Mouse (Mus musculus): ENCODE results near the gene Olfr1410. TPM values are rescaled to one million over a fixed set of nuclear protein-coding genes. Genes with fewer than 3 reads are reported as not detected.

The Olfr1410 gene
- total and polyA plus RNA-seq, 2 experiments from 2014 or later = not detected

- Histone ChIP-seq H3K9me3 (ENCODE audit: low read length) (no peaks in the 10 kb centered on the region), H3K4me1 (ENCODE audit: insufficient read depth, low read length) (no peaks in the 10 kb centered on the region), H3K27ac (ENCODE audit: low read depth, low read length) (no peak overlapping the region), H3K9ac (replicated peaks; ENCODE audit: low read length, poor library complexity, severe bottlenecking) (no peak overlapping the region), H3K27me3 (ENCODE audit: insufficient read depth, low read length) (no peaks in the 10 kb centered on the region), H3K4me2 (ENCODE audit: low read depth, low read length, poor library complexity, severe bottlenecking) (no peak overlapping the region), H3K4me3 (ENCODE audit: low read depth, low read length) (no peak overlapping the region), H3K36me3 (ENCODE audit: insufficient read depth, low read length) (no peaks in the 10 kb centered on the region)
- TF ChIP-seq CTCF (IDR thresholded peaks at IDR 0.05) = no peak
- DNase-seq (ENCODE audit: low spot score) (no peak), ATAC-seq (ENCODE audit: low FRiP score) (no peak)
- WGBS = 80% methylated on average over 11 of the region's 11 CpGs
These were observed 51.6 kb downstream of the Olfr1410 start for GRCm38 (mm10) chr1:92657025-92657820.

GRCm38 (mm10) chr1:92659392-92659791, 53.8 kb downstream of the Olfr1410 start:
- no peaks in the 10 kb centered on the region for H3K36me3 ChIP-seq (ENCODE audit: insufficient read depth, low read length)
- H3K27ac ChIP-seq (ENCODE audit: low read depth, low read length) = no peak overlapping the region
- no peak overlapping the region for H3K4me3 ChIP-seq (ENCODE audit: low read depth, low read length)
- no peaks in the 10 kb centered on the region for H3K27me3 ChIP-seq (ENCODE audit: insufficient read depth, low read length)
- no peak overlapping the region for H3K4me2 ChIP-seq (ENCODE audit: low read depth, low read length, poor library complexity, severe bottlenecking)
- no peaks in the 10 kb centered on the region for H3K9me3 ChIP-seq (ENCODE audit: low read length)
- no peak for ATAC-seq (ENCODE audit: low FRiP score)
- no peaks in the 10 kb centered on the region for H3K4me1 ChIP-seq (ENCODE audit: insufficient read depth, low read length)
- H3K9ac ChIP-seq (replicated peaks; ENCODE audit: low read length, poor library complexity, severe bottlenecking) = no peak overlapping the region
- no peak for TF ChIP-seq CTCF (IDR thresholded peaks at IDR 0.05)
- DNase-seq (ENCODE audit: low spot score) = no peak
- WGBS = 64% methylated on average over 5 of the region's 5 CpGs

Other genes starting within 250 kb of the Olfr1410 start
- 168 and 219 TPM in 2 replicates for gene Ndufa10, start 131.9 kb upstream of the Olfr1410 start, total RNA-seq (2014; rRNA removed)
- 329 and 363 TPM in 2 replicates for gene Ndufa10, start 131.9 kb upstream of the Olfr1410 start, polyA plus RNA-seq (2015; fragmentation: Nextera tagmentation; extraction: Ambion mirVana)
- gene Olfr1416, start 120.7 kb upstream of the Olfr1410 start, total RNA-seq (2014; rRNA removed) = not detected in 2 replicates
- not detected in 2 replicates for gene Olfr1416, start 120.7 kb upstream of the Olfr1410 start, polyA plus RNA-seq (2015; fragmentation: Nextera tagmentation; extraction: Ambion mirVana)
- gene Olfr1415, start 109.7 kb upstream of the Olfr1410 start, total RNA-seq (2014; rRNA removed) = not detected in 2 replicates
- not detected in 2 replicates for gene Olfr1415, start 109.7 kb upstream of the Olfr1410 start, polyA plus RNA-seq (2015; fragmentation: Nextera tagmentation; extraction: Ambion mirVana)
- gene Olfr1414, start 87.1 kb upstream of the Olfr1410 start, total RNA-seq (2014; rRNA removed) = not detected in 2 replicates
- not detected in 2 replicates for gene Olfr1414, start 87.1 kb upstream of the Olfr1410 start, polyA plus RNA-seq (2015; fragmentation: Nextera tagmentation; extraction: Ambion mirVana)
- not detected in 2 replicates for gene Olfr1413, start 34.5 kb upstream of the Olfr1410 start, total RNA-seq (2014; rRNA removed)
- not detected in 2 replicates for gene Olfr1413, start 34.5 kb upstream of the Olfr1410 start, polyA plus RNA-seq (2015; fragmentation: Nextera tagmentation; extraction: Ambion mirVana)
- not detected in 2 replicates for gene Olfr1412, start 20.0 kb upstream of the Olfr1410 start, total RNA-seq (2014; rRNA removed)
- not detected in 2 replicates for gene Olfr1412, start 20.0 kb upstream of the Olfr1410 start, polyA plus RNA-seq (2015; fragmentation: Nextera tagmentation; extraction: Ambion mirVana)
- gene Olfr1411, start 11.4 kb upstream of the Olfr1410 start, total RNA-seq (2014; rRNA removed) = not detected in 2 replicates
- gene Olfr1411, start 11.4 kb upstream of the Olfr1410 start, polyA plus RNA-seq (2015; fragmentation: Nextera tagmentation; extraction: Ambion mirVana) = not detected in 2 replicates
- not detected in 2 replicates for gene Olfr12, start 12.0 kb downstream of the Olfr1410 start, total RNA-seq (2014; rRNA removed)
- not detected in 2 replicates for gene Olfr12, start 12.0 kb downstream of the Olfr1410 start, polyA plus RNA-seq (2015; fragmentation: Nextera tagmentation; extraction: Ambion mirVana)
- 182 and 297 TPM in 2 replicates for gene Cops9, start 36.2 kb downstream of the Olfr1410 start, total RNA-seq (2014; rRNA removed)
- 598 and 604 TPM in 2 replicates for gene Cops9, start 36.2 kb downstream of the Olfr1410 start, polyA plus RNA-seq (2015; fragmentation: Nextera tagmentation; extraction: Ambion mirVana)
- gene Otos, start 43.1 kb downstream of the Olfr1410 start, total RNA-seq (2014; rRNA removed) = not detected in 2 replicates
- 0.69 and 0.96 TPM in 2 replicates for gene Otos, start 43.1 kb downstream of the Olfr1410 start, polyA plus RNA-seq (2015; fragmentation: Nextera tagmentation; extraction: Ambion mirVana)
- 151 and 208 TPM in 2 replicates for gene Gpc1, start 225.9 kb downstream of the Olfr1410 start, total RNA-seq (2014; rRNA removed)
- gene Gpc1, start 225.9 kb downstream of the Olfr1410 start, polyA plus RNA-seq (2015; fragmentation: Nextera tagmentation; extraction: Ambion mirVana) = 51.8 and 53.3 TPM in 2 replicates

Data from midbrain, postnatal 0 days (tissue).